In the genomic region with DNA sequence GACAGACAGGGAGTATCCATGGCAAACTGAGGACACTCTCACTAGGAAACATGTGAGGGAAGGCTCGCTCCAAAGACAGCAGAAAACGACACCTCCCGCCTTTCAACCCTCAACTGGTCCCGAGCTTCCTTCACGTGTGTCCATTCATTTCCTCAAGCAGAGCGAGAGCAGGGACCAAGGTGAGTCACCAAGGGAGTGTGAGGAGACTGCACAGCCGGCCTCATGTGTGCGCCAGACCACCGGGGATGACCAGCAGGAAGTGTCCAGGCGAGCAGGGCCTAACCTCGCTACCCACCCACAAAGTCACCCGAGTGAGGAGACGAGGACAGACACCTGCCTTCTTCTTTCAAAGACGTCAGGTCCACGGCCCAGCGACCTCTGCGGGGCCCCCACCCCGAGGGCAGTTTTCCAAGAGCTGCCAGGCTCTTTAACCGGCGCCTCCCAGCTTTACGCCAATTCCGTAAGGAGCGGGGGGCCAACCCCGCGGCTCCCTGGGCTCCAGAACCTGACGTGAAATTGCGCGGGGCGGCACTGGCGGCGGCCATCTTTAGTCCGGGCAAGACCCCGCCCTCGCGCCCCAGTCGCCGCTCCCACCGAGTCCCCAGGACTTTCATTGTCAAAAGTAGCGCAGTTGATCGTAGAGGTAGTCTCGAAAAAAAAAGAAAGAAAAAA, we compare ENCODE assay signal across 8 mouse cellular contexts. TPM values are rescaled to one million over a fixed set of nuclear protein-coding genes. Genes with fewer than 3 reads are reported as not detected.
DNase-seq lines count a peak whose midpoint lies in the region; ATAC-seq lines count a peak whose summit lies in the region.

No protein-coding gene starts in this region.

- H3K9ac ChIP-seq in intestine, embryonic 15.5 days: peak overlapping the region; percentile 74

- no peaks in the 10 kb centered on the region for H3K9me3 ChIP-seq in intestine, embryonic 15.5 days

- peak; percentile 93 for ATAC-seq in intestine, embryonic 15.5 days
- peak; percentile 69 for ATAC-seq in megakaryocyte-erythroid progenitor cell, adult 5-6 weeks (replicated peaks; ENCODE audit: low FRiP score, low TSS enrichment, poor library complexity, severe bottlenecking)

- intact Hi-C loops in left cerebral cortex, postnatal 36 days (cut with DNase I): loop anchor here (2.0 to 5.0 kb wide), 3 partner anchors 44 to 99 kb away; partner anchors contain the start of gene Herpud2

- DNase-seq in 3134 (ENCODE audit: extremely low read depth, insufficient read length, low spot score): peak; percentile 95
- peak; percentile 87 for DNase-seq in adrenal gland, adult 8-10 months
- DNase-seq in embryo, embryonic 11 days: peak; percentile 94
- peak; percentile 90 for DNase-seq in gastrocnemius, postnatal 10 days
- DNase-seq in left cerebral cortex, postnatal 36 days (ENCODE audit: low spot score in 2 of 2): peak; percentile 92 to 94
- peak; percentile 86 to 91 for DNase-seq in right cerebral cortex, postnatal 36 days (ENCODE audit: low spot score in 2 of 2)

- no peaks in the 10 kb centered on the region for H3K27me3 ChIP-seq in intestine, embryonic 15.5 days (replicated peaks)

- H3K4me2 ChIP-seq in intestine, embryonic 15.5 days (replicated peaks): peak overlapping the region; percentile 63

- under 1% methylated on average over 41 of the region's 41 CpGs for WGBS in intestine, embryonic 15.5 days

- H3K36me3 ChIP-seq in intestine, embryonic 15.5 days: no peaks in the 10 kb centered on the region

- H3K27ac ChIP-seq in intestine, embryonic 15.5 days: peak overlapping the region; percentile 99

- peak overlapping the region; percentile 76 for H3K4me3 ChIP-seq in intestine, embryonic 15.5 days (replicated peaks)

- H3K4me1 ChIP-seq in intestine, embryonic 15.5 days (replicated peaks): peaks cover 7% of the 10 kb centered on the region; the same call in 1 of the 2 replicates

RNA-seq across cellular contexts. Expression of gene Sept7, which starts 0.5 kb away (rescaled TPM):
- 100 to 1,000 TPM in 3 of 4 experiments, 10 to 100 TPM in 1; 98.7 to 122 (median 118) TPM for total RNA-seq in adrenal gland, adult 8-10 months (2022)
- 100 to 1,000 TPM; 102 to 108 TPM for total RNA-seq in gastrocnemius, postnatal 10 days (2021)
- polyA plus RNA-seq in intestine, embryonic 15.5 days (2015; fragmentation: Nextera tagmentation; extraction: Ambion mirVana): 221 and 262 TPM in 2 replicates
- total RNA-seq in left cerebral cortex, postnatal 36 days (2021): 100 to 1,000 TPM; 381 to 384 TPM
- total RNA-seq in megakaryocyte-erythroid progenitor cell, adult 5-6 weeks (2014; fragmentation: Nextera tagmentation): 121 and 131 TPM in 2 replicates
- 283 and 354 TPM in 2 replicates for total RNA-seq in megakaryocyte-erythroid progenitor cell, adult 5-6 weeks (2017)

Comparison
In these comparisons a context has a peak if more than half of its experiments do, and no peak if none do; other contexts are left out.
1. Peak in every context shown above with its lines: DNase-seq, ATAC-seq, H3K4me3 ChIP-seq and H3K27ac ChIP-seq.